Mouse (Mus musculus): ENCODE data around the gene Adcy6.

- TF ChIP-seq GATA1 (IDR thresholded peaks at IDR 0.05; ENCODE audit: low read length) (no peak), TAL1 (IDR thresholded peaks at IDR 0.05; ENCODE audit: low read length) (no peak)
Observed at GRCm38 (mm10) chr15:98573293-98573692, 36.6 kb downstream of the Adcy6 start.
